Comparison of ENCODE assay signal across 8 mouse cellular contexts in the genomic region with DNA sequence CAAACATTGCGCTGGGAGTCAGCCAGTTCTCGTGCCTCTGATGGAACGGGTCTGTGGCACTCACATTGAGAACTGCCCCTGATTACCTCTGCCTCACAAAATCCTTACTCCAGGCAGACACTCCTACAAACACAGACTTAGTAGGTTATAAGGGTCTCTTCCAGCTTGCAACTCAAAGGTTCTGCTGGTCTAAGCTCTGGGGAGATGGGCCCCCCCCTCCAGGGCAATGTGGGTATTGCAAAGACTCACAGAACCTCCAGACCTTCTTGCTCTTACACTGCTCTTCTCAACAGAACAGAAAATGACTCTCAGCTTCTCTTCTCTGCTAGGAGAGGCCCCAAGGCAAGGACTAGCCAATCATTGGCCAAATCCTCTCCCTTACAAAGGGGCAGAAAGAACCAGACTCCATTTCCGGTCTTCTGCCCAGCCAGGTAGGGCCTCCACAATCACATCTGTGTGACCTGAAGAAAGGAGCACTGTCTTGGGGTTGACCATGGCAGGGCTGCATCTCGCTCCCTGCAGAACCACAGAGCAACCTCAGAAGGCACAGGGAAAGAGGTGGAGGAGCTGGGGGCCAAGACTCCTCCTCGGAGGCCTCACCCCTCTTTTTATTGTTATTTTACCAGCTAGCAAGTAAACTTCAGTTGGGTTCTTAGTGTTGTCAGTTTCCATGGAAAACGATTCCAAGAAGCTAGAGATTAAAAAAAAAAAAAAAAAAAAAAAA.
DNase-seq lines count a peak whose midpoint lies in the region; ATAC-seq lines count a peak whose summit lies in the region.

No protein-coding gene starts in this region.

- peak; percentile 59 for DNase-seq in intestine, embryonic 14.5 days (ENCODE audit: low spot score)
- peak; percentile 28 for DNase-seq in 3T3-L1 (ENCODE audit: low read depth, low spot score)
- DNase-seq in NIH3T3 (ENCODE audit: low read depth) = peak; percentile 28
- no peak for DNase-seq in urinary bladder, adult 2 months (ENCODE audit: low spot score)
- no peak for DNase-seq in T-cell, adult 2 months (ENCODE audit: low spot score)

- H3K27me3 ChIP-seq in intestine, embryonic 14.5 days (replicated peaks; ENCODE audit: control insufficient read depth, insufficient read depth, low read length) = no peaks in the 10 kb centered on the region
- no peaks in the 10 kb centered on the region for H3K27me3 ChIP-seq in intestine, embryonic 15.5 days (replicated peaks)
- no peaks in the 10 kb centered on the region for H3K27me3 ChIP-seq in liver, embryonic 15.5 days
- no peaks in the 10 kb centered on the region for H3K27me3 ChIP-seq in forebrain, embryonic 15.5 days

- H3K4me1 ChIP-seq in intestine, embryonic 14.5 days (replicated peaks; ENCODE audit: control insufficient read depth, insufficient read depth, low read length) = peaks cover 8% of the 10 kb centered on the region; the same call in 1 of the 2 replicates
- H3K4me1 ChIP-seq in intestine, embryonic 15.5 days (replicated peaks) = peaks cover 10% of the 10 kb centered on the region
- peaks cover 20% of the 10 kb centered on the region for H3K4me1 ChIP-seq in liver, embryonic 15.5 days (replicated peaks)
- H3K4me1 ChIP-seq in forebrain, embryonic 15.5 days = no peaks in the 10 kb centered on the region

- H3K4me2 ChIP-seq in intestine, embryonic 14.5 days (ENCODE audit: low read length) = no peak overlapping the region
- H3K4me2 ChIP-seq in intestine, embryonic 15.5 days (replicated peaks) = no peak overlapping the region
- H3K4me2 ChIP-seq in liver, embryonic 15.5 days = peak overlapping the region; percentile 51; the same call in 1 of the 2 replicates
- no peak overlapping the region for H3K4me2 ChIP-seq in forebrain, embryonic 15.5 days (replicated peaks)

- H3K4me3 ChIP-seq in intestine, embryonic 14.5 days (ENCODE audit: low read depth, low read length) = no peak overlapping the region
- no peak overlapping the region for H3K4me3 ChIP-seq in intestine, embryonic 15.5 days (replicated peaks)
- no peak overlapping the region for H3K4me3 ChIP-seq in liver, embryonic 15.5 days (replicated peaks)
- no peak overlapping the region for H3K4me3 ChIP-seq in forebrain, embryonic 15.5 days

- WGBS in intestine, embryonic 14.5 days = 80% methylated on average over 7 of the region's 7 CpGs
- 80% methylated on average over 7 of the region's 7 CpGs for WGBS in intestine, embryonic 15.5 days
- whole genome bisulfite sequencing in liver, embryonic 15.5 days (ENCODE audit: insufficient replicate concordance) = 83% methylated on average over 7 of the region's 7 CpGs
- WGBS in forebrain, embryonic 15.5 days = 90% methylated on average over 7 of the region's 7 CpGs

- no peak for ATAC-seq in intestine, embryonic 14.5 days (replicated peaks; ENCODE audit: low FRiP score, low TSS enrichment, low read depth)
- no peak for ATAC-seq in intestine, embryonic 15.5 days
- peak; percentile 73 for ATAC-seq in liver, embryonic 15.5 days (ENCODE audit: insufficient read depth)
- ATAC-seq in forebrain, embryonic 15.5 days (replicated peaks) = no peak

- H3K9ac ChIP-seq in intestine, embryonic 14.5 days (ENCODE audit: low read length) = no peak overlapping the region
- no peak overlapping the region for H3K9ac ChIP-seq in intestine, embryonic 15.5 days
- no peak overlapping the region for H3K9ac ChIP-seq in liver, embryonic 15.5 days
- H3K9ac ChIP-seq in forebrain, embryonic 15.5 days (replicated peaks) = no peak overlapping the region

- 0 out of 2 replicates have a peak, but pooled peaks cover 3% of the 10 kb centered on the region for H3K9me3 ChIP-seq in intestine, embryonic 14.5 days (ENCODE audit: control insufficient read depth, low read length)
- no peaks in the 10 kb centered on the region for H3K9me3 ChIP-seq in intestine, embryonic 15.5 days
- no peaks in the 10 kb centered on the region; the same call in 1 of the 2 replicates for H3K9me3 ChIP-seq in liver, embryonic 15.5 days (replicated peaks)
- H3K9me3 ChIP-seq in forebrain, embryonic 15.5 days = 0 out of 2 replicates have a peak, but pooled peaks cover 4% of the 10 kb centered on the region

- H3K36me3 ChIP-seq in intestine, embryonic 14.5 days (ENCODE audit: control insufficient read depth, insufficient read depth, low read length) = no peaks in the 10 kb centered on the region
- H3K36me3 ChIP-seq in intestine, embryonic 15.5 days = no peaks in the 10 kb centered on the region
- no peaks in the 10 kb centered on the region for H3K36me3 ChIP-seq in liver, embryonic 15.5 days (replicated peaks)
- H3K36me3 ChIP-seq in forebrain, embryonic 15.5 days = no peaks in the 10 kb centered on the region

- no peak overlapping the region for H3K27ac ChIP-seq in intestine, embryonic 14.5 days (ENCODE audit: low read depth)
- no peak overlapping the region for H3K27ac ChIP-seq in intestine, embryonic 15.5 days
- no peak overlapping the region for H3K27ac ChIP-seq in liver, embryonic 15.5 days (replicated peaks)
- H3K27ac ChIP-seq in forebrain, embryonic 15.5 days (replicated peaks) = no peak overlapping the region

Comparison
In these comparisons a context has a peak if more than half of its experiments do, and no peak if none do; other contexts are left out.
1. DNase-seq: peak in intestine, embryonic 14.5 days (single experiment), 3T3-L1 (single experiment) and NIH3T3 (single experiment); none in urinary bladder, adult 2 months (single experiment) and T-cell, adult 2 months (single experiment).